Mouse (Mus musculus) neutrophil, adult 5-6 weeks (primary cell): ENCODE data around the gene Rcn3. TPM values are rescaled to one million over a fixed set of nuclear protein-coding genes. Genes with fewer than 3 reads are reported as not detected.

Experiments
- ATAC-seq: fragments of 151-379, 151-347 bp; 2 replicates; pipeline ENCODE4 v1.8.0; 2017; ENCODE audit warnings: mild to moderate bottlenecking, moderate TSS enrichment; ENCODE audit not compliant: insufficient number of reproducible peaks, poor library complexity, low FRiP score, severe bottlenecking; ENCODE audit errors: extremely low read depth
- total RNA-seq: library from RNA; stranded (forward); fragments of 200-1000 nt; gene quantifications from 2 replicates; pipeline ENCODE4 v1.2.3, GENCODE M21; 2017

Rcn3 gene
- total RNA-seq, 1 experiment from 2014 or later, result 9.2 TPM

DNA sequence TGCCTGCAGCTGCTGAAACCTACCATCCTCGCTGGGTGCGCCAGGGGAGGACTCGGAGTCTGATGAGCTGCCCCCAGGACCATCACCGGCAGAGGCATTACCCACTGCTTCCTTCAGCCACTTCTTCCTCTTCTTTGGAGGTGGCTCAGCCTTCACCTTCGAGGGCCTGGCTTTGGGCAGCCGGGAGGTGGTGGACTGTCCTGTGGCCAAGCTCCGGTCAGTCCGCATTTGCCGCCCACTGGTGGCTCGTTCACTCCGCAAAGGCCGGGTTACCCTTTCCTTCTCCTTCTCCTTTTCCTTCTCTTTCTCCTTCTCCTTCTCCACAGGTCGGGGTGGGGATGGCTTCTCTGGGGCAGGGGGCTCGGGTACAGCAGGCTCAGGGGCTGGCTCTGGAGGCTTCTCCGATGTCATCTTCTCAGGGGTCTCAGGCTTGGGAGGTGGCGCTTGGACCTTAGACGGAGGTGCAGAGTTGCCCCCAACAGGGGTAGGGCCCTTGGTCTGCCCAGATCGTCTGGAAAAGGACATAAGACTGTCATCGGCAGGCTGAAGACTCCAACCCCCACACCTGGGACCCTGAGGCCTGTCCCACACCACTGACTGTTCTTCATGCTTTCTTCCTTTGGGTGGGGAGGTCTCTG is 58.2 kb downstream of the Rcn3 start:
- ATAC-seq, result no peak

Other genes with a start within 250 kb of the Rcn3 start
- 26.4 and 37.0 TPM in 2 replicates for gene Akt1s1, start 243.2 kb downstream of the Rcn3 start, total RNA-seq
- gene Tbc1d17, start 243.1 kb downstream of the Rcn3 start, total RNA-seq, result 62.0 and 73.8 TPM in 2 replicates
- gene Pnkp, start 235.1 kb downstream of the Rcn3 start, total RNA-seq, result 95.7 and 102 TPM in 2 replicates
- 5.2 and 9.7 TPM in 2 replicates for gene Ptov1, start 222.4 kb downstream of the Rcn3 start, total RNA-seq
- 23.5 and 26.8 TPM in 2 replicates for gene Med25, start 199.5 kb downstream of the Rcn3 start, total RNA-seq
- gene Fuz, start 196.1 kb downstream of the Rcn3 start, total RNA-seq, result 22.1 and 29.9 TPM in 2 replicates
- gene Ap2a1, start 162.7 kb downstream of the Rcn3 start, total RNA-seq, result 23.9 and 29.8 TPM in 2 replicates
- not detected in 2 replicates for gene Tsks, start 149.0 kb downstream of the Rcn3 start, total RNA-seq
- gene Cpt1c, start 117.4 kb downstream of the Rcn3 start, total RNA-seq, result not detected in 2 replicates
- gene Prmt1, start 105.7 kb downstream of the Rcn3 start, total RNA-seq, result 41.1 and 52.0 TPM in 2 replicates
- gene Irf3, start 94.6 kb downstream of the Rcn3 start, total RNA-seq, result 216 and 230 TPM in 2 replicates
- gene Bcl2l12, start 93.5 kb downstream of the Rcn3 start, total RNA-seq, result 17.8 and 20.9 TPM in 2 replicates
- gene Scaf1, start 75.9 kb downstream of the Rcn3 start, total RNA-seq, result 35.7 and 39.7 TPM in 2 replicates
- gene Rras, start 74.3 kb downstream of the Rcn3 start, total RNA-seq, result 4.9 and 7.1 TPM in 2 replicates
- 7.6 and 10.2 TPM in 2 replicates for gene Prr12, start 39.3 kb downstream of the Rcn3 start, total RNA-seq
- gene Nosip, start 29.8 kb downstream of the Rcn3 start, total RNA-seq, result 50.7 and 51.0 TPM in 2 replicates
- 19.8 and 21.8 TPM in 2 replicates for gene Prrg2, start 29.5 kb downstream of the Rcn3 start, total RNA-seq
- 29.6 and 32.2 TPM in 2 replicates for gene Fcgrt, start 11.6 kb upstream of the Rcn3 start, total RNA-seq
- 587 and 609 TPM in 2 replicates for gene Rps11, start 32.2 kb upstream of the Rcn3 start, total RNA-seq
- gene Rpl13a, start 36.5 kb upstream of the Rcn3 start, total RNA-seq, result 2,520 and 3,147 TPM in 2 replicates
- gene Gm45713, start 44.0 kb upstream of the Rcn3 start, total RNA-seq, result 0.58 TPM in 1 of 2 replicates, not detected in the other
- gene Flt3l, start 44.2 kb upstream of the Rcn3 start, total RNA-seq, result 34.4 and 37.5 TPM in 2 replicates
- 33.4 and 38.5 TPM in 2 replicates for gene Pih1d1, start 62.1 kb upstream of the Rcn3 start, total RNA-seq
- gene Aldh16a1, start 62.4 kb upstream of the Rcn3 start, total RNA-seq, result 38.3 and 39.7 TPM in 2 replicates
- not detected in 2 replicates for gene Slc17a7, start 71.7 kb upstream of the Rcn3 start, total RNA-seq
- gene Gfy, start 87.3 kb upstream of the Rcn3 start, total RNA-seq, result not detected in 2 replicates
- not detected in 2 replicates for gene Pth2, start 88.8 kb upstream of the Rcn3 start, total RNA-seq
- gene Ccdc155, start 112.7 kb upstream of the Rcn3 start, total RNA-seq, result 0.25 and 0.35 TPM in 2 replicates
- gene Dkkl1, start 119.9 kb upstream of the Rcn3 start, total RNA-seq, result 1.6 and 2.8 TPM in 2 replicates
- not detected in 2 replicates for gene Tead2, start 123.5 kb upstream of the Rcn3 start, total RNA-seq
- 602 and 650 TPM in 2 replicates for gene Cd37, start 146.9 kb upstream of the Rcn3 start, total RNA-seq
- gene Slc6a16, start 148.9 kb upstream of the Rcn3 start, total RNA-seq, result 0.12 TPM in 1 of 2 replicates, not detected in the other
- not detected in 2 replicates for gene Slc6a21, start 185.3 kb upstream of the Rcn3 start, total RNA-seq
- gene Trpm4, start 241.6 kb upstream of the Rcn3 start, total RNA-seq, result 2.6 and 5.2 TPM in 2 replicates
- gene Hrc, start 243.1 kb upstream of the Rcn3 start, total RNA-seq, result not detected in 2 replicates